Mouse (Mus musculus) hindbrain, embryonic 11.5 days (tissue): ENCODE results near the gene Gm3642. TPM values are rescaled to one million over a fixed set of nuclear protein-coding genes. Genes with fewer than 3 reads are reported as not detected.
"Not testable (repeated sequence)": the region's sequence is repeated elsewhere in the genome, so short reads cannot be mapped to it uniquely, and the experiment has no call there.

Experiments
- ATAC-seq: fragments of 200-750 bp; cut with Nextera tagmentation; 2 replicates; pipeline ENCODE4 v1.8.0; 2017; ENCODE audit warnings: mild to moderate bottlenecking, moderate TSS enrichment, moderate library complexity; ENCODE audit not compliant: low FRiP score
- DNase-seq: peaks from one replicate; pipeline ENCODE4 v3.0.0-alpha.2; 2015; ENCODE audit warnings: low spot score
- H3K27ac ChIP-seq: fragments of 300-500 bp; sonication (generic); 2 replicates; pipeline ENCODE4 v1.5.1; 2014; ENCODE audit warnings: mild to moderate bottlenecking, low read depth, low read length
- H3K27me3 ChIP-seq: fragments of 300-500 bp; sonication (generic); 2 replicates; pipeline ENCODE4 v1.6.1; 2014; ENCODE audit warnings: mild to moderate bottlenecking, low read length, moderate library complexity, mixed read lengths; ENCODE audit not compliant: control insufficient read depth, insufficient read depth
- H3K36me3 ChIP-seq: fragments of 300-500 bp; sonication (generic); 2 replicates; pipeline ENCODE4 v1.6.1; 2014; ENCODE audit warnings: mild to moderate bottlenecking, low read length, moderate library complexity, mixed read lengths; ENCODE audit not compliant: control insufficient read depth, insufficient read depth
- H3K4me1 ChIP-seq: fragments of 300-500 bp; sonication (generic); replicated peaks from 2 replicates; pipeline ENCODE4 v1.6.1; 2014; ENCODE audit warnings: low read length, mixed read lengths; ENCODE audit not compliant: control insufficient read depth, insufficient read depth
- H3K4me2 ChIP-seq: fragments of 300-500 bp; sonication (generic); replicated peaks from 2 replicates; pipeline ENCODE4 v1.6.1; 2014; ENCODE audit warnings: mild to moderate bottlenecking, low read depth, low read length
- H3K4me3 ChIP-seq: fragments of 300-500 bp; sonication (generic); 2 replicates; pipeline ENCODE4 v1.5.1; 2014; ENCODE audit warnings: low read depth, low read length
- H3K9ac ChIP-seq: fragments of 300-500 bp; sonication (generic); 2 replicates; pipeline ENCODE4 v1.6.1; 2014; ENCODE audit warnings: low read depth, low read length
- H3K9me3 ChIP-seq: fragments of 300-500 bp; sonication (generic); 2 replicates; pipeline ENCODE4 v1.6.1; 2016; ENCODE audit warnings: low read length; ENCODE audit not compliant: control insufficient read depth
- WGBS: fragments of 180-500 bp; shearing (Covaris S2); extraction: QIAGEN DNeasy Blood & Tissue Kit; methylation state at CpG from one replicate; pipeline ENCODE4 v1.1.7; 2014; 5-methylcytosine and 5-hydroxymethylcytosine counted together
- polyA plus RNA-seq: library from polyadenylated mRNA; unstranded; fragments of >200 nt; fragmentation: Nextera tagmentation; extraction: Ambion mirVana; gene quantifications from 2 replicates; pipeline ENCODE4 v1.2.1, GENCODE M21; 2014

Gene Gm3642
- not detected in 2 replicates for polyA plus RNA-seq

- H3K9ac ChIP-seq, H3K4me2 ChIP-seq, H3K36me3 ChIP-seq, DNase-seq, ATAC-seq, H3K27me3 ChIP-seq, H3K27ac ChIP-seq, H3K4me3 ChIP-seq, H3K9me3 ChIP-seq, H3K4me1 ChIP-seq: not testable (repeated sequence)
- WGBS = no CpG with 5 or more reads among the region's 3 CpGs
Observed at GRCm38 (mm10) chr14:6840211-6840610, at the start of gene Gm3642. Gene Gm3642 (minus strand): TSS chr14:6840311.

- not testable (repeated sequence) for ATAC-seq, H3K27ac ChIP-seq
- peak within 1 kb of the TSS; percentile 49; the same call in 1 of the 2 replicates for H3K9ac ChIP-seq
Observed at GRCm38 (mm10) chr14:6889521-6890012, 49.5 kb upstream of the Gm3642 start, which contains the start of gene Gm3667. Gene Gm3667 (minus strand): TSS chr14:6889962.

GRCm38 (mm10) chr14:6888811-6889210 is 48.7 kb upstream of the Gm3642 start:
- not testable (repeated sequence) for H3K4me3 ChIP-seq, H3K27ac ChIP-seq, H3K4me1 ChIP-seq, ATAC-seq, H3K9ac ChIP-seq, H3K9me3 ChIP-seq, H3K36me3 ChIP-seq, H3K27me3 ChIP-seq, DNase-seq
- H3K4me2 ChIP-seq = peak overlapping the region; percentile 38
- WGBS = 13% methylated on average over 4 of the region's 5 CpGs

More at GRCm38 (mm10) chr14:6889521-6890012, 49.5 kb upstream of the Gm3642 start, which contains the start of gene Gm3667:
- WGBS = 0% methylated on average over 5 of the region's 43 CpGs
- H3K27me3 ChIP-seq, H3K36me3 ChIP-seq, H3K4me1 ChIP-seq, H3K9me3 ChIP-seq: not testable (repeated sequence)
- Histone ChIP-seq H3K4me2 (peak within 1 kb of the TSS; percentile 38), H3K4me3 (peak within 1 kb of the TSS; percentile 35)
- peak; percentile 16 for DNase-seq

GRCm38 (mm10) chr14:6823297-6823696 is 16.8 kb downstream of the Gm3642 start:
- not testable (repeated sequence) for H3K4me2 ChIP-seq, DNase-seq, H3K4me3 ChIP-seq, H3K36me3 ChIP-seq, H3K9ac ChIP-seq, H3K27me3 ChIP-seq, H3K27ac ChIP-seq, H3K4me1 ChIP-seq, ATAC-seq, H3K9me3 ChIP-seq
- 90% methylated on average over 3 of the region's 3 CpGs for WGBS

Other genes with a start within 250 kb of the Gm3642 start
- 0.23 and 0.35 TPM in 2 replicates for gene Gm3629, start 249.7 kb downstream of the Gm3642 start, polyA plus RNA-seq
- gene Gm3460, start 217.9 kb downstream of the Gm3642 start, polyA plus RNA-seq = not detected in 2 replicates
- not detected in 2 replicates for gene Gm10251, start 156.1 kb downstream of the Gm3642 start, polyA plus RNA-seq
- 0.22 TPM in 1 of 2 replicates, not detected in the other for gene Gm8050, start 120.1 kb downstream of the Gm3642 start, polyA plus RNA-seq
- gene Gm3636, start 98.0 kb downstream of the Gm3642 start, polyA plus RNA-seq = 7.1 and 7.4 TPM in 2 replicates
- not detected in 2 replicates for gene Gm8362, start 65.9 kb downstream of the Gm3642 start, polyA plus RNA-seq
- gene Gm3667, start 49.7 kb upstream of the Gm3642 start, polyA plus RNA-seq = 2.0 and 2.4 TPM in 2 replicates
- not detected in 2 replicates for gene Gm6356, start 133.5 kb upstream of the Gm3642 start, polyA plus RNA-seq
- gene Gm10406, start 187.1 kb upstream of the Gm3642 start, polyA plus RNA-seq = 1.2 and 1.7 TPM in 2 replicates
- gene Gm3685, start 204.7 kb upstream of the Gm3642 start, polyA plus RNA-seq = not detected in 2 replicates